Mouse (Mus musculus) telencephalon, adult 2 months (tissue): Measurements from ENCODE around the gene Emd.

Experiments
- DNase-seq: peaks from one replicate; pipeline ENCODE4 v3.0.0-alpha.2; 2011; ENCODE audit warnings: low read depth, low spot score

The Emd gene

DNA sequence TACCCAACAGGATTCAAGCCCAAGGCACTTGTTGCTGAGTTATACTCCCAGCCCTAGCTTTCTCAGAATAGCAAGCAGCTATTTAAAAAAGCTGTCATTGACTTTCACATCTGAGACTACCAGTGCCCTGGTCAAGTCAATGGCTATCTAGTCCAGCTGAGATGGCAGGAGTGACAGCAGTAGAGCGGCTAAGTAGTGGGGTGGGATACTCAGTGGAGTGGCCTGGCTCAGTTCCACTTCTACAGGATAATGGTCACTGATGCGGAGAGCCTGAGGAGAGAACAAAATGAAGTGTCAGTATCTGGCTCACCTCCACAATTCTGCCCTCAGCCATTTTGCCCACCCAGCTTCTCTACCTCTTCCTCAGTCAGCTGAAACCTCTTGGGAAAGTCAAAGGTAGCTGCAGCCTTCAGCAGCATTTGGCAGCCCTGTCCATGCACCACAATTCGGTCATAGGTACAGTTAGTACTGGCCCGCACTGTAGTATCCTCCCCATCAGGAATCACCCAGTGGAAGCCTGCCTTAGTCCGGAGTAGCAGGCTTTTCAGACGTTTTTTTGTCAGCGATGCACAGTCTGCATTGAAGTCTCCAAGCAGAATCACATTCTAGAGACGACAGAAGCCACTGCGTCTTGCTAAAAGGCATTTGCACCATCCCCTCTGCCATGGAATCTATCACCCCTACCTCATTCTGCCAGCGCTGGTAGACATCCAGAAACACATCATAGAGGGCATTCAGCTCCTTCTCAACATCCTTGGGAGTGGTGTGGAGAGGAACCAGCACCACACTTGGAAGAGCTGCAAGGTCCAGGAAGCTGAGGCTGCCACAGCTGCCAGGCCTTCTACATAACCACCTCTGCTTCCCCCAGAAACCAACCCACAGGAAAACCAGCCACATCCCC, 19.2 kb downstream of the Emd start:
- no peak for DNase-seq

DNA sequence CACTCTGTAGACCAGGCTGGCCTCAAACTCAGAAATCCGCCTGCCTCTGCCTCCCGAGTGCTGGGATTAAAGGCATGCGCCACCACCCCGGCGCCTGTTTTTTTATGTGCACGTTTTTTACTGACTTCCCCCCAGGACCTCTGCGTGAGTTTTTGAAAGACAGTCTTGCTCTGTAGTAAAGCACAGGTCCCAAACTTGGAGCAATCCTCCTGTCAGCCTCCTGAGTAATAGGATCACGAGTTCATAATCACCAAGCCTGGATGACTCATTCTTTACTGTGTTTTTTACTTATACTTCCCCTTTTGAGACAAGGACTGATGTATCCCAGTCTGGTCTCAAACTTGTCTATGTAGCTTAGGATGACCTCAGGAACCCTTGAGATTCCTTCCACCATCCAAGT, 23.4 kb downstream of the Emd start:
- no peak for DNase-seq

GRCm38 (mm10) chrX:74281041-74281731, 26.7 kb downstream of the Emd start:
- no peak for DNase-seq

GRCm38 (mm10) chrX:74281732-74282394, 27.4 kb downstream of the Emd start, which contains the start of the genes Taz and Dnase1l1:
Gene Taz, plus strand, starts transcription at chrX:74281912.
Gene Dnase1l1, minus strand, starts transcription at chrX:74282337.
- DNase-seq, result no peak

GRCm38 (mm10) chrX:74282395-74283091, 28.1 kb downstream of the Emd start:
- peak; percentile 85 for DNase-seq

GRCm38 (mm10) chrX:74283092-74283437, 28.6 kb downstream of the Emd start:
- DNase-seq, result no peak

DNA sequence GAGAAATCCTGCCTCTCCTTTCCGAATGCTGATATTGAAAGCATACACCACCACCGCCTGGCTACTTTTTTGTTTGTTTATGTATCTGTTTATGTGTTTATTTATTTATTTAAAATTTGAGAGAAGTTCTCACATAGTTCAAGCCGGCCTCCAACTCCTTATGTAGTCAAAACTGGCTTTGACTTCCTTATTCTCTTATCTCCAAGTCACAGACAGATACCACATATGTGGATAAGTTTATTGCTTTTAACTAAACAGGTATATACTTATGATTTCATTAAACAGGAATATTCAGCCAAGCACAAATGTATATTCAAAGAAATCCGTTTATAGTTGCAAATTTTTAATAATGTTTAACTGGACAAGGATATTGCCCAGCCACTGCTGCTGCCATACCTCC, 38.9 kb downstream of the Emd start:
- no peak for DNase-seq

- DNase-seq, result peak; percentile 95
These were observed 42.3 kb downstream of the Emd start, which contains the start of gene Atp6ap1 for GRCm38 (mm10) chrX:74296538-74297448. Gene Atp6ap1, plus strand, starts transcription at chrX:74297097.

GRCm38 (mm10) chrX:74298348-74298747, 43.9 kb downstream of the Emd start:
- DNase-seq, result no peak

GRCm38 (mm10) chrX:74299721-74300120, 45.2 kb downstream of the Emd start:
- no peak for DNase-seq

- DNase-seq, result peak; percentile 55
These were observed 50.6 kb downstream of the Emd start, which contains the start of gene Gdi1 for GRCm38 (mm10) chrX:74304867-74305700. Gene Gdi1, plus strand, starts transcription at chrX:74304998.
